Mouse (Mus musculus): Measurements from ENCODE around the gene Zyg11b.

Gene Zyg11b

DNA sequence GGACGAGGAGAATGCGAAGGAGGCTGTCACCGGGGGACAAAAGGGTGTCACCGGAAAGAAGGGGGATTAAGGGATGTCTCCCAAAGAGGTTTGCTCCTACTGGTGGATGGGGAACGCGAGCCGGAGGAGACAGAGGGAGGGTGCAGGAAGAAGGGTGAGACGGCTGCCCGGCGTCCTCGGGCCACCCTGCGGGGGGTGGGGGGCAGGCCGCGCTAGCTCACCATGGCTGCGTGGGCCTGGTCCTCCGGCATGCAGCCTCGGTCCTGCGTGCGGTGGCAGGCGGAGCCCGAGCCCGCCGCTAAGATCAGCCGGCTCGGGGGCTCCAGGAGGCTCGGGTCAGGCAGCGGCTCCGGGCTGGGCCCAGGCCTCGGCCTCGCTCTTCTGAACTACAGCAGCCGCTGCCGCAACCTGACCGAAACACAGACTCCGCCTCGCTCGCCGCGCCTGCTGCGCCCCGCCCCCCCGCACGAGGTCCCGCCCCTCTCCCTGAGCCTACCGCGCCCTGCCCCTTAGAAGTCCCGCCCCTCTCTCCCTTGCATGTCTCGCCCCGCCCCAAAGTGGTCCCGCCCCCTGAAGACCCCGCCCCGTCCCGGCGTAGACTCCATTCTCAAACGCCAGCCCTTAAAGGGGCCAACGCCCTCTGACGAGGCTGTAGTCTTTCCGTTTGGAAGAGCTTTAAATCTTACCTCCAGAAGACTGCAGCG is at the start of gene Zyg11b:
Gene Zyg11b (minus strand): TSS at position 427 of the 704 bp plus-strand sequence.
- peak; percentile 75 to 92 for DNase-seq (ENCODE audit: low spot score in 2 of 2)

- DNase-seq (ENCODE audit: low spot score in 2 of 2) = no peak
These were observed 49.1 kb upstream of the Zyg11b start for GRCm38 (mm10) chr4:108349836-108350547.

DNA sequence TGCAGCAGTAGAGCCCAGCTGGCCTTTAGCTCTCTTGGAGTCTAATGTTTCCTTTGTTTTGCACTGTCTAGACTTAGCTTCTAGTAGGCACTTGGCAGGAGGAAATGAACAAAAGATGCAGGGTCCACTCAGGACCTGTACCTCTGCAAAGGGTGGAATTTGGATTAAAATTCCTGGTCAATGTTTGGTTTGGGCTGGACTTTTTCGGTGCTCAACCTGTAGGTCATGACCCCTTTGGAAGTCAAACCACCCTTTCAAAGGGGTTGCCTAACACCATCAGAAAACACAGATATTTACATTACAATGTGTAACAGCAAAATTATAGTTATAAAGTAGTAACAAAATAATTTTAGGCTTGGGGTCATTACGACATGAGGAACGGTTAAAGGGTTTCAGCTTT is 48.2 kb upstream of the Zyg11b start:
- DNase-seq (ENCODE audit: low spot score in 2 of 2) = no peak

GRCm38 (mm10) chr4:108348256-108348875 is 47.5 kb upstream of the Zyg11b start:
- DNase-seq (ENCODE audit: low spot score in 2 of 2) = no peak

GRCm38 (mm10) chr4:108347111-108347510 is 46.2 kb upstream of the Zyg11b start:
- DNase-seq (ENCODE audit: low spot score in 2 of 2) = no peak

GRCm38 (mm10) chr4:108345826-108346225 is 44.9 kb upstream of the Zyg11b start:
- DNase-seq (ENCODE audit: low spot score in 2 of 2) = no peak

DNA sequence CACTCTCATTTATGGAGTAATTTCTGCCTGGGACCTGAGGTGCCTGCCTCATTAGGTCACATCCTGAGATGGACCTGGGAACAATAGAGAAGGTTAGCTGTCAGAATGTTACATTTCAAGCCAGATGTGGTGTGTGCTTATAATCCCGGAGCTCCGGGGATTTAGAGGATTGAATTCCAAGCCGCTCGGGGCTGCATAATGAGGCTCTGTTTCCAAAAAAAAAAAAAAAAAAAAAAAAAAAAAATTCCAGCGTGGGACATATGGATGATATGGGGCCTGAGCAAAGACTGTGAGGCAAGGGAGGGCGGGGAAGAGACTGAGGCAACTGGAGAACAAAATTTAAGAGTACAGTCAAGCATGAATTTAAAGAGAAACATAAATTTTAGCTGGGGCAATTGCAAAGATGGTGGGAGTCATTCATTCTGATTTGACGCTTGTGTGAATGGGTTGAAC is 43.8 kb upstream of the Zyg11b start:
- no peak for DNase-seq (ENCODE audit: low spot score in 2 of 2)

DNA sequence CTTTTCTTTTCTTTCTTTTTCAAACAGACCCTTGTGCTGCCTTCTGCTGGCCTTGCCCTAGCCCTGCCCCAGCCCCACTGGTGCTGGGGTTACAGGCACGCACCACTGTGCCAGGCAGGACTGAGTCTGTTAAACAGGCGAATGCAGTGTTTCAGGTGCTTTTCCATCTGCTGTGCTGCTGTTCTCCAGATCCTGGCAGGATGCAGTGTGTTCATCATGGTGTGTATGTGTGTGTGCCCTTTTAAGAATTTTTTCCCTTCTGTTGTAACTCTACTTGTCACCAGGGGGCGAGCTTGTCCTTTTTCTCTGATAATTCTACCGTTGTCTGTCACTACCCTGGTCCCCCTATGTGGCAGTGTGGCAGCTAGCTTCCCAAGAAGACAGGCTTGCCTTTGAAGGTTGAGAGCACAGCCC is 38.4 kb upstream of the Zyg11b start:
- DNase-seq (ENCODE audit: low spot score in 2 of 2) = peak; percentile 23 to 65

- no peak for DNase-seq (ENCODE audit: low spot score in 2 of 2)
These were observed 37.9 kb upstream of the Zyg11b start for GRCm38 (mm10) chr4:108338811-108339210.

DNA sequence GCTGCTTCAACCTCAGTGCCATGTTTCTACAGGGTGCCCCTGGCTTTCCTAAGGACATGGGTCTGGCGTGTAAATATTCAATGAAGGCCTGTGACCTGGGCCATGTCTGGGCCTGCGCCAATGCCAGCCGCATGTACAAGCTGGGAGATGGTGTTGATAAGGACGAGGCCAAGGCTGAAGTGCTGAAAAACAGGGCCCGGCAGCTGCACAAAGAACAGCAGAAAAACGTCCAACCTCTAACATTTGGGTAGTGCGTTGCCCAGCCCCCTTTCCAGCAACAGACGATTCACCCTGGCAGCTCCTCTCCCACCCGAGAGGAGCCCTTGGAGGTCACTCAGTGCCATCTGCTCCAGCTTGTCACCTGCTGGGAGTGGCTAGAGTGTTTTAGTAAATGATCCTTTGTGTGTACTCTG is 37.4 kb upstream of the Zyg11b start:
- DNase-seq (ENCODE audit: low spot score in 2 of 2) = no peak

- no peak for DNase-seq (ENCODE audit: low spot score in 2 of 2)
These were observed 36.9 kb upstream of the Zyg11b start for GRCm38 (mm10) chr4:108337817-108338216.

DNA sequence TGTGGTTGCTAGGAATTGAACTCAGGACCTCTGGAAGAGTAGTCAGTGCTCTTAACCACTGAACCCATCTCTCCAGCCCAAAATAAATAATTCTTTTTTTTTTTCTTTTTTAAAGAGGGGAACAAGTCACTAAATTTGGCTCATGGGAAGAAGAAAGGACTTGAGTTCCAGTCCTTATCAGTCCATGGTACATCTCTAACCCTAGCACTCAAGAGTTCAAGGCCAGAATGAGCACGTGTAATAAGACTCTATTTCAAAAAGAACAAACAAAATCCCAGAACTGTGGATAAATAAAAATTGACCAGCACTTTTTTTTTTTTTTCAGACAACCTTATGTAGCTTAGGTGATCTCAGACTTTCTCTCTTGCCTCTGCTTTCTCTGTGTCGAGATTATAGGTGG is 35.9 kb upstream of the Zyg11b start:
- DNase-seq (ENCODE audit: low spot score in 2 of 2) = no peak

- DNase-seq (ENCODE audit: low spot score in 2 of 2) = no peak
These were observed 34.5 kb upstream of the Zyg11b start for GRCm38 (mm10) chr4:108335413-108335812.

- no peak for DNase-seq (ENCODE audit: low spot score in 2 of 2)
These were observed 31.1 kb upstream of the Zyg11b start for GRCm38 (mm10) chr4:108332041-108332440.

GRCm38 (mm10) chr4:108329840-108330239 is 28.9 kb upstream of the Zyg11b start:
- no peak for DNase-seq (ENCODE audit: low spot score in 2 of 2)

- DNase-seq (ENCODE audit: low spot score in 2 of 2) = peak; percentile 95 to 97
These were observed 27.0 kb upstream of the Zyg11b start, which contains the start of gene Coa7 for GRCm38 (mm10) chr4:108327730-108328484. TSS of gene Coa7 (plus strand) at chr4:108328140.

- no peak for DNase-seq (ENCODE audit: low spot score in 2 of 2)
These were observed 26.2 kb upstream of the Zyg11b start for GRCm38 (mm10) chr4:108327071-108327579.

GRCm38 (mm10) chr4:108323588-108323987 is 22.7 kb upstream of the Zyg11b start:
- DNase-seq (ENCODE audit: low spot score in 2 of 2) = no peak

- no peak for DNase-seq (ENCODE audit: low spot score in 2 of 2)
These were observed 19.9 kb upstream of the Zyg11b start for GRCm38 (mm10) chr4:108320627-108321380.

DNA sequence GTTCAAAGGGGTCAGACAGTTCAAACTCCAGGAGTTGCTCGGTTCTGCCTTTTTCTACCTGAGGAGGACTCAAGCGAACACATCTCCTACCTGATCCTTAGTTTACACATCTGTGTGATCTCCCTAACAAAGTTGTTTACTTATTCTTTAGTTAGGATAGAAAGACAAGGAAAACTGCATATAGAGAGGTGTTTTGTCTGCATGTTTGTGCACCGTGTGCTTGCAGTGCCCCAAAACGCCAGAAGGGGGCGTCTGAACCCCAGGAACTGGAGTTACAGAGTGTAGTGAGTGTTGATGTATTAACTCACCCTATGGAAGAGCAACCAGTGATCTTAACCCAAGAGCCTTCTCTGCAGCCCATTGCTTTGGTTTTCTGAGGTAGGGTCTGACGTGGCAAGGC is 18.9 kb upstream of the Zyg11b start:
- DNase-seq (ENCODE audit: low spot score in 2 of 2) = peak in 1 of 2 experiments; percentile 54
